Mouse (Mus musculus): ENCODE results near the gene Sema6d.

DNA sequence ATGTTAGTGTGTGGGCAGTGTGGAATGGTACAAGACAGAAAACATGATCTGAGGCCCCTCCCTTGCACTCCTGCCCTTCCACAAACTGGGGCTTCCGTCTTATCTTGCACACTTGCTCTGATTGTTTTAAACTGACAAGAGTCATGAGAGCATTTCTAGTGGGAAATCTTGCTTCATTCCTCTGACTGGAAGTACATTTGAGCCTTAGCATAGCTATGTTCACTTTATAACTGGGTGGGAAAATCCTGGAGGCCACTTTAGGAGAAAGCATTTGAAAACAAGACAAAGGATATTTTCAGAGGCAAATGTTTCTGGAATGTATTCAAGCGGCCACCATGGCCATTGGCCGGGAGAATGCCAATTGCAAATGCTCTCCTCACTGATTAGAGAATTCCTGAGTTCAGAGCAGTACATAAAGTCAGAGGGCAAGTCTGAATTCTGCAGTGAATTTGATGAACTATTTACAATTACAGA is 371.6 kb downstream of the Sema6d start:
- TF ChIP-seq POLR2A (IDR thresholded peaks at IDR 0.05; ENCODE audit: insufficient read depth, low read length) (no peak), CTCF (IDR thresholded peaks at IDR 0.05; ENCODE audit: low read depth, low read length) (no peak)

All from ES-Bruce4 (cell line).